Mouse (Mus musculus): Measurements from ENCODE around the gene Ltb. TPM values are rescaled to one million over a fixed set of nuclear protein-coding genes. Genes with fewer than 3 reads are reported as not detected.

Gene Ltb
- polyA plus RNA-seq, 1 experiment from 2014 or later: 0.99 TPM

DNA sequence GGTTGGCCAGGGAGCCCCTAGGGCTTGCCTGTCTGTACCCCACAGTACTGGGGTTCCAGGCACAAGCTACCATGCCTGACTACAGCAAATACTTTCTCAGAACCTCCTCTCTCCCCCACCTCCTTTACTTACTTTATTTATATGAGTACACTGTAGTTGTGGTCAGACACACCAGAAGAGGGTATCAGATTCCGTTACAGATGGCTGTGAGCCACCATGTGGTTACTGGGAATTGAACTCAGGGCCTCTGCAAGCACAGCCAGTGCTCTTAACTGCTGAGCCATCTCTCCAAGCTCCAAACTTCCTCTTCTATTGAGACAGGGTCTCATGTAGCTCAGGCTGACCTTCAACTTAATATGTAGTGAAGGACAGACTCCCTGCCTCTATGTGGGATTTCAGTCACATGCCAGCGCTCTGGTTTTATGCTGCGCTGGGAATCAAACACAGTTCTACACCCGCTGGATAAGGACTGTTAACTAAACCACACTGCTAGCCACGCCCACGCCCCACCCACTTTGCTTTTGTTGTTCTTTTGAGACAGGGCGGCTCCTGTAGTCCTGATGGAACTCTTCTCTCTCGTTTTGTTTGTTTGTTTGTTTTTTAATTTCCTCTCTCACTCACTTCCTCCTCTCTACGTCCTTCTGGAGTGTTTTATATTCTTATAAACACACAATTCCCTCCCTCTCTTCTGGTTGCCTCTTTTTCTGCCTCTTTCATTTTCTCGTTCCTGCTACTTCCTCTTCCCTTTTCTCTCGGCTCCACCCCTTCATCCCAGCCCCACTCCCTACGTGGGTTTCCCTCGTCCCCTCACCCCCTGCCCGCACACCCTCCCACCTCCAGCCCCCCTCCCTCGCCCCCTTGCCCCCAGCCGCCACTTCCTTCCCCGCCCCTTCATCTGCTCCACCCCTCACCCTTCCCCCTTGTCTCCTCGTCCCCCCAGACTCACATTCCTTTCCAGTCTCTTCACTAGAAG, 8.3 kb upstream of the Ltb start:
- H3K4me2 ChIP-seq (replicated peaks): peak overlapping the region; percentile 64
- WGBS: 3% methylated on average over 18 of the region's 18 CpGs
- H3K36me3 ChIP-seq: no peaks in the 10 kb centered on the region
- H3K9me3 ChIP-seq: no peaks in the 10 kb centered on the region
- H3K4me3 ChIP-seq: peak overlapping the region; percentile 46
- H3K27ac ChIP-seq: peak overlapping the region; percentile 86
- ATAC-seq (ENCODE audit: low FRiP score, low read depth): peak; percentile 79
- no peaks in the 10 kb centered on the region for H3K27me3 ChIP-seq
- H3K9ac ChIP-seq: peak overlapping the region; percentile 51
- peaks cover 10% of the 10 kb centered on the region for H3K4me1 ChIP-seq

- H3K36me3 ChIP-seq: no peaks in the 10 kb centered on the region
- 3% methylated on average over 4 of the region's 4 CpGs for WGBS
- H3K4me1 ChIP-seq: peaks cover 10% of the 10 kb centered on the region
- H3K9me3 ChIP-seq: no peaks in the 10 kb centered on the region
- 0 out of 2 replicates have a peak overlapping the region, but pooled peaks have one; percentile 51 for H3K9ac ChIP-seq
- H3K4me2 ChIP-seq (replicated peaks): peak overlapping the region; percentile 64
- ATAC-seq (ENCODE audit: low FRiP score, low read depth): peak; percentile 76
- H3K27ac ChIP-seq: peak overlapping the region; percentile 86
- peak overlapping the region; percentile 46 for H3K4me3 ChIP-seq
- H3K27me3 ChIP-seq: no peaks in the 10 kb centered on the region
Measured at GRCm38 (mm10) chr17:35186681-35187080, 7.6 kb upstream of the Ltb start.

- Histone ChIP-seq H3K36me3 (no peaks in the 10 kb centered on the region), H3K27ac (no peak overlapping the region; the same call in 1 of the 2 replicates), H3K4me3 (no peak overlapping the region), H3K27me3 (no peaks in the 10 kb centered on the region), H3K9me3 (no peaks in the 10 kb centered on the region), H3K4me2 (replicated peaks) (no peak overlapping the region), H3K4me1 (peaks cover 10% of the 10 kb centered on the region), H3K9ac (no peak overlapping the region)
- WGBS: 66% methylated on average over 4 of the region's 4 CpGs
- ATAC-seq (ENCODE audit: low FRiP score, low read depth): no peak
Measured at GRCm38 (mm10) chr17:35187345-35187744, 6.9 kb upstream of the Ltb start.

DNA sequence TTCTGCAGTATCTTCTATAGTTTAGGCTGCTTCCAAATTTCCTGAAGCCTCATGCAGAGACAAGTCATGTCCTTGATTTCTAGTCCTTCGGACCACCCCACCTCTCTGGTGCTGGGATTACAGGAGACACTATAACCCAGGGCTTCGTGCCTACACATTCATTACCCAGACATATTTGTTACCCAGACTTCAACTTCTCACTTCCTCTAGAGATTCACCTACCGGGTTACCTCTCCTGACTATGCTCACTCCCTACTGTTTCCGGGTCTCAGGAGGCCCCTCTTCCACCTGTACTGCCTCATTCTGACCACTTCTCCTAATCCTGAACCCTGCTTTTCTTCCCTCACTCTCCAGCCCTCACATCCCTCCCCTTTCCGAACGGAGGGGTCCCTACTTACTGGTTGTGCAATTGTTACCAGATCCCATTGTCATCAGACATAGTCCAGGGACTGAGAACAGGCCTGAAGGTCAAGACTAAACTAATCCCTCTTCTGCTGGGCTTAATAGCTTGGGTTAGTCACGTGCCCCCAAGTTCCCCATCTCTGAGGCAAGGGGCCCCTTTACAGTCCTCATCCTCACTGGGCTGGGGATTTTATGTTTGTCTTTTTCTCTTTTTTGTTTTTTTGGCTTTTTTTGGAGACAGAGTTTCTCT, 6.2 kb upstream of the Ltb start, which contains the start of gene Lst1:
Lst1 (minus strand) TSS at position 481 of the 652 bp plus-strand sequence.
- Histone ChIP-seq H3K27ac (peak within 1 kb of the TSS; percentile 22; the same call in 1 of the 2 replicates), H3K9ac (no peak within 1 kb of the TSS), H3K4me2 (replicated peaks) (no peak within 1 kb of the TSS), H3K36me3 (no peaks in the 10 kb centered on the region), H3K4me3 (no peak within 1 kb of the TSS), H3K4me1 (peaks cover 10% of the 10 kb centered on the region), H3K9me3 (no peaks in the 10 kb centered on the region), H3K27me3 (no peaks in the 10 kb centered on the region)
- WGBS: 72% methylated on average over 7 of the region's 7 CpGs
- ATAC-seq (ENCODE audit: low FRiP score, low read depth): no peak

DNA sequence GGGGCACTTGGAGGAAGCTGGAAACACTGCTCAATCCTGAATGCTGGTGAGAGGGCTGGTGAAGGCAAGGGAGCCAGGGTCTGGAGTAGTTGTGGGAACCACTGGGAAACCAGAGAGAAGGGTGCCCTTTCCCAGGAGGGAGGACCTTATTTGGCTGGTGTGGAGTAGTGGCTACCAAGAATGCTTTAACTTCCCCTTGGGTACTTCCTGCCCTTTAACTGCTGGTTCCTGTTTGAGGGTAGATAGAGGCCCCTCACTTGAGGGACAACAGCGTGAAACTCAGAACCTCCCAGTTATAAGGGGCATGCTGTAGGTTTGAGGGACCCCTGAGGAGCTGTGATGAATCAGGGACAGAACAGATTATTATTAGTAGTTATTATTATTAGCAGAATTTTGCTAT, 5.1 kb upstream of the Ltb start:
- ATAC-seq (ENCODE audit: low FRiP score, low read depth): no peak
- H3K4me3 ChIP-seq: no peak overlapping the region
- no peaks in the 10 kb centered on the region for H3K9me3 ChIP-seq
- WGBS: 62% methylated on average over 1 of the region's 1 CpGs
- peaks cover 10% of the 10 kb centered on the region for H3K27me3 ChIP-seq
- H3K4me1 ChIP-seq: peaks cover 10% of the 10 kb centered on the region
- no peaks in the 10 kb centered on the region for H3K36me3 ChIP-seq
- no peak overlapping the region for H3K27ac ChIP-seq
- H3K4me2 ChIP-seq (replicated peaks): no peak overlapping the region
- H3K9ac ChIP-seq: no peak overlapping the region

- Histone ChIP-seq H3K9ac (no peak overlapping the region), H3K27ac (no peak overlapping the region), H3K4me1 (peaks cover 13% of the 10 kb centered on the region), H3K36me3 (no peaks in the 10 kb centered on the region), H3K4me2 (replicated peaks) (no peak overlapping the region), H3K4me3 (no peak overlapping the region), H3K27me3 (peaks cover 19% of the 10 kb centered on the region), H3K9me3 (no peaks in the 10 kb centered on the region)
- WGBS: 72% methylated on average over 4 of the region's 4 CpGs
- ATAC-seq (ENCODE audit: low FRiP score, low read depth): no peak
Measured at GRCm38 (mm10) chr17:35190096-35190495, 4.1 kb upstream of the Ltb start.

GRCm38 (mm10) chr17:35191723-35192122, 2.5 kb upstream of the Ltb start:
- no peaks in the 10 kb centered on the region for H3K36me3 ChIP-seq
- no peak for ATAC-seq (ENCODE audit: low FRiP score, low read depth)
- WGBS: 58% methylated on average over 2 of the region's 2 CpGs
- no peak overlapping the region for H3K9ac ChIP-seq
- no peak overlapping the region for H3K4me2 ChIP-seq (replicated peaks)
- peaks cover 35% of the 10 kb centered on the region for H3K27me3 ChIP-seq
- no peak overlapping the region for H3K4me3 ChIP-seq
- H3K4me1 ChIP-seq: peaks cover 16% of the 10 kb centered on the region
- H3K27ac ChIP-seq: no peak overlapping the region
- no peaks in the 10 kb centered on the region for H3K9me3 ChIP-seq

GRCm38 (mm10) chr17:35192924-35193323, 1.3 kb upstream of the Ltb start:
- H3K4me1 ChIP-seq: peaks cover 15% of the 10 kb centered on the region
- no peak overlapping the region for H3K27ac ChIP-seq
- WGBS: 84% methylated on average over 5 of the region's 5 CpGs
- peaks cover 44% of the 10 kb centered on the region for H3K27me3 ChIP-seq
- no peaks in the 10 kb centered on the region for H3K36me3 ChIP-seq
- no peaks in the 10 kb centered on the region for H3K9me3 ChIP-seq
- ATAC-seq (ENCODE audit: low FRiP score, low read depth): no peak
- H3K9ac ChIP-seq: no peak overlapping the region
- no peak overlapping the region for H3K4me2 ChIP-seq (replicated peaks)
- H3K4me3 ChIP-seq: no peak overlapping the region

DNA sequence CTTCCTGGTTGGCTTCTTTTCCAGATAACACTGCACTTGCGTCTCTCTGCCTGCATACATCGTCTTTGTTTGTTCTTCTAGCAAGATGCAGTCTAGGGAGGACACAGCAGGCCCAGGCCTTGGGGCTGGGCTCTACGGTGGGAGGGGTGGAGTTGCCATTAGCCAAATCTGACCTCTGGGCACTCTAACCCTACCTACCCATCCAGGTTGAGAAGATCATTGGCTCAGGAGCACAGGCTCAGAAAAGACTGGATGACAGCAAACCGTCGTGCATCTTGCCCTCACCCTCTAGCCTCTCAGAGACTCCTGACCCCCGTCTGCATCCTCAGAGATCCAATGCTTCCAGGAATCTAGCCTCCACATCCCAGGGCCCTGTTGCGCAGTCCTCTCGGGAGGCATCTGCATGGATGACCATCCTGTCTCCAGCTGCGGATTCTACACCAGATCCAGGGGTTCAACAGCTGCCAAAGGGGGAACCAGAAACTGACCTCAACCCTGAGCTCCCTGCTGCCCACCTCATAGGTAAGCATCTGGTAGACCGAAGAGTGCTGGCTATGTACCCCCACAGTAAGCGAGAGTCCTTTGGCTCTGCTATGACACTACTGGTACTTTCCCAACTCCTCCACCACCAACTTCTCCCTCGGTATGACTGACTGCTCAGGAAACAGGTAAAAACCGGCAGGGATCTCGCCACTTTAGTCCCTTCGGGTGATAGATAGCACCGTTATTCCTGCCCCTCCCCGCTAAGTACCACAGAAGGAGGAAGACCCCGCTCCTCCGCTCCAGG, 798 bp downstream of the Ltb start:
- H3K9me3 ChIP-seq: no peaks in the 10 kb centered on the region
- H3K4me1 ChIP-seq: peaks cover 15% of the 10 kb centered on the region
- no peak overlapping the region for H3K27ac ChIP-seq
- ATAC-seq (ENCODE audit: low FRiP score, low read depth): no peak
- H3K4me3 ChIP-seq: peak overlapping the region; percentile 47
- H3K9ac ChIP-seq: peak overlapping the region; percentile 64
- peaks cover 61% of the 10 kb centered on the region for H3K27me3 ChIP-seq
- peak overlapping the region; percentile 79 for H3K4me2 ChIP-seq (replicated peaks)
- H3K36me3 ChIP-seq: no peaks in the 10 kb centered on the region
- WGBS: 40% methylated on average over 19 of the region's 19 CpGs

GRCm38 (mm10) chr17:35195631-35196320, 1.5 kb downstream of the Ltb start:
- Histone ChIP-seq H3K36me3 (no peaks in the 10 kb centered on the region), H3K4me2 (replicated peaks) (peak overlapping the region; percentile 79), H3K27me3 (peaks cover 69% of the 10 kb centered on the region), H3K27ac (no peak overlapping the region), H3K4me3 (peak overlapping the region; percentile 47), H3K9ac (peak overlapping the region; percentile 64), H3K4me1 (peaks cover 15% of the 10 kb centered on the region), H3K9me3 (no peaks in the 10 kb centered on the region)
- peak; percentile 85 for ATAC-seq (ENCODE audit: low FRiP score, low read depth)
- WGBS: 1% methylated on average over 66 of the region's 66 CpGs

- peaks cover 74% of the 10 kb centered on the region for H3K27me3 ChIP-seq
- no peaks in the 10 kb centered on the region for H3K36me3 ChIP-seq
- WGBS: 34% methylated on average over 9 of the region's 9 CpGs
- H3K4me2 ChIP-seq (replicated peaks): peak overlapping the region; percentile 79
- peak overlapping the region; percentile 64 for H3K9ac ChIP-seq
- H3K9me3 ChIP-seq: no peaks in the 10 kb centered on the region
- H3K4me3 ChIP-seq: peak overlapping the region; percentile 47
- ATAC-seq (ENCODE audit: low FRiP score, low read depth): no peak
- no peak overlapping the region for H3K27ac ChIP-seq
- peaks cover 15% of the 10 kb centered on the region for H3K4me1 ChIP-seq
Measured at GRCm38 (mm10) chr17:35196321-35196641, 2.0 kb downstream of the Ltb start.

All from limb, embryonic 13.5 days (tissue).